Mouse (Mus musculus) liver, adult 2 months (tissue): ENCODE measurements around the gene Map3k6.

Experiments
- CTCF ChIP-seq: fragments of 200-500 bp; IDR thresholded peaks from 2 replicates; pipeline ENCODE4 v1.5.1; 2011; ENCODE audit warnings: low read depth, low read length, control low read depth
- POLR2A ChIP-seq: fragments of 200-500 bp; IDR thresholded peaks from 2 replicates; pipeline ENCODE4 v1.6.1; 2011; ENCODE audit warnings: low read length, control low read depth; ENCODE audit not compliant: insufficient read depth; ENCODE audit errors: extremely low read depth

DNA sequence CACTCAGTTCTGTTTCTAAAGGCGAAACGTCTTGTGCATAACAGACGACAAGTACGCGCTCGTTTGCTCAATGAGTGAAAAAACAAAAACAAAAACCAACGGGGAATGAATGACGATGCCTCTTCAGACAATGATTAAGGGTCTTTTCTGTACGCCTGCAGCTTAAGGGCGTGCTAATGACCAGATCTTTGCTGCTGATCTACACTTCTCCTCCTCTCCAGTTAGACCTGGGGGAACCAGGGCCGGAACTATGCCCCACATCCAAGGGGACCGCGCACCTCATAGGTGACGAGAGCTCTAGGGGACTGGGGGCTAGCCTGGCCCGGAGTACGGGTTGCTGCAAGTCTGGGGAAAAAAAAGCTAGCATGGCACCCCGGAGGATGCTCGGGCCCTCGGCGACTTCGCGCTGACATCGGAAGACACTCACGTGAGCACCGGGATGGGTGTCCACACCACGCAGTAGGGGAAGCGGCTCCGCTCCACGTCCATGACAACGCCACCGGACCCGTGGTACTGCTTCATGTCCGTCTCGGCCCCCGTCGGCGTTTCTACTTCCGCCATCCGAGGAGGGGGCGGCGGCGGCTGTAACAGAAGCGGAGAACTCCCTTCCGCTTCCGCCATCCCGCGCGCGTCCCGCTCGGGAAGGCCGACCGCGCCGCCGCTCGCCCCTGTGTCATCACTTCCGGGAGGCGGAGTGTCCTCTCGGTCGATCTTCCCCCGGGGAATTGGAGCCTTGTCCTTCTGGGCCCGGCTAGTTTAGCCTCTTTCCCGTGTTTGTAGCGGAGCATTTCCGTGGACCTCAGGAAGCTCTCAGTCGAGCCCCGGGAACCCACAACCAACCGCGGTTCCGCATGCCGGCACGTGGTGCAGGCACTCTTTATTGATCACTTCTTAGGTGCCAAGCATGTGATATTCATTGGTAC, 36.7 kb downstream of the Map3k6 start, which contains the start of gene Tmem222:
- TF ChIP-seq CTCF (no peak), POLR2A (peak; percentile 37; the same call in 1 of the 2 replicates)
